Mouse (Mus musculus) induced T-regulatory cell, adult 2 months (primary cell): Measurements from ENCODE around the gene Tmem253.

Experiments used
- DNase-seq: peaks from one replicate; pipeline ENCODE4 v3.0.0-alpha.2; 2012; ENCODE audit warnings: low read depth

Gene Tmem253

GRCm38 (mm10) chr14:52008321-52009203, 6.9 kb upstream of the Tmem253 start:
- peak; percentile 94 for DNase-seq

DNA sequence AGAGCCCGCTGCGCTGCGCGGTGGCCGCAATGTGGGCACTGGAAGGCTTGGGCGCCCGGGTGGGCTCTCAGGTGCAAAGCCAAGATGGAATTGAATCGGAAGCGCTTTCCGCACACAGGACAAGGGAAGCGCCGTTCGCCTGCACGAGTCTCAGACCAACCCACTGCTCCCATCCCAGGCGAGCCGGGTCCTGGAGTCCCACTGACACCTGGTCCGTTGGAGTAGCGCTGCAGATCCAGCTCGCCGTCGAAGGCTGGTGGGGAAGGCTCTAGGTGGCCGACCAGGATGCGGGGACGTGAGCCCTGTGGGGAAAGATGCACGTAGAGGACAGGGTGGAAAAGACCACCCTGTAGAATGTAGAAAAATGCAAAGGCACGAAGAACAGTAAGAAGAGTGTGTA, 6.1 kb upstream of the Tmem253 start:
- no peak for DNase-seq

DNA sequence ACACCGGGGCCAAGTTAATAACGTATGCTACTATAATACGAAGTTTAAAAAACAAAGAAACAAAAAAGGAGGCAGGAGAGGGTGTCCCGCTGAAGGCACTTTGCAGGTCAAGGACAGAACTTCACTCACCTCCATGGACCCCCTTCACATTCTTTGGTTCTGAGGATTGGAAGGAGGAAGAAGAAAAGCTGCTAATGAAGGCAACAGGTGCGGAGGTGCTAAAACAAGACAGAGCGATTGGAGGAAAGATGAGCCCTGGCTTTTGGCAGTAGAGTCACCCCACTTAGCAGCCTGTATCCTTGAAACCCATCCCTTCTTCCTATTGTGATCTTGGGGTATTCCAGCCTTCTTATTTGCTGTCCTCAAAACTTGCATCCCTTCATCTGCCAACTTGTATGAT, 5.6 kb upstream of the Tmem253 start:
- DNase-seq, result no peak

- no peak for DNase-seq
Observed at GRCm38 (mm10) chr14:52010446-52011111, 4.9 kb upstream of the Tmem253 start.

- DNase-seq, result no peak
Observed at GRCm38 (mm10) chr14:52011683-52012082, 3.8 kb upstream of the Tmem253 start.

GRCm38 (mm10) chr14:52012085-52012484, 3.4 kb upstream of the Tmem253 start:
- DNase-seq, result no peak

GRCm38 (mm10) chr14:52012553-52012952, 2.9 kb upstream of the Tmem253 start:
- DNase-seq, result no peak

DNA sequence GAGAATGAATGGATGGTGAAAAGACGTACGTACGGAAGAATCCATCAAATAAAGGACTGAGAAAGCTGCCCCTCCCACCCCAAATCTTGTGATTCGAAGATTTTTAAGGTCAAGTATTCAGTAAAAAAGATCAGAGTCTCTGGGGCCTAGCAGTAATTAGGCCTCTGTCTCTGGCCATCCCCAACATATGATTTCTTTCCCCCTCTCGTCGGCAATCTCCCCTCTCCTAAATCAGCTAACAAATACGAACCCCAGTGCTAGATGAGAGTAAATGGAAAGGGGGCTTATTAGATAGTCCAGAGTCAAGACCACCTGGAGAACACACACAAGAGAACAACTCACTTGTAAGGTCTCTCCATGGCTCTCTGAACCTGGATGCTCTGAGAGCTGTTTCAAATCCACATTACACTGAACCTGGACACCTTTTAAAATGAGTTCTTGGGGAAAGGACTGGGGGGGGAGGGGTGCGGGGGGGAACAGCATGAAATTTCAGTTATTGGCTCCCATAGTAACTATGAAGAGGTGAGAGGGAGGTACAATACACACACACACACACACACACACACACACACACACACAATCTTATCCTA, 2.3 kb upstream of the Tmem253 start:
- DNase-seq, result no peak

GRCm38 (mm10) chr14:52013771-52014219, 1.7 kb upstream of the Tmem253 start:
- DNase-seq, result peak; percentile 65

GRCm38 (mm10) chr14:52014271-52014760, 1.1 kb upstream of the Tmem253 start:
- peak; percentile 56 for DNase-seq

GRCm38 (mm10) chr14:52014761-52015311, 622 bp upstream of the Tmem253 start:
- peak; percentile 75 for DNase-seq

GRCm38 (mm10) chr14:52016625-52017405, 1.4 kb downstream of the Tmem253 start:
- no peak for DNase-seq

GRCm38 (mm10) chr14:52017662-52018061, 2.2 kb downstream of the Tmem253 start:
- DNase-seq, result no peak

DNA sequence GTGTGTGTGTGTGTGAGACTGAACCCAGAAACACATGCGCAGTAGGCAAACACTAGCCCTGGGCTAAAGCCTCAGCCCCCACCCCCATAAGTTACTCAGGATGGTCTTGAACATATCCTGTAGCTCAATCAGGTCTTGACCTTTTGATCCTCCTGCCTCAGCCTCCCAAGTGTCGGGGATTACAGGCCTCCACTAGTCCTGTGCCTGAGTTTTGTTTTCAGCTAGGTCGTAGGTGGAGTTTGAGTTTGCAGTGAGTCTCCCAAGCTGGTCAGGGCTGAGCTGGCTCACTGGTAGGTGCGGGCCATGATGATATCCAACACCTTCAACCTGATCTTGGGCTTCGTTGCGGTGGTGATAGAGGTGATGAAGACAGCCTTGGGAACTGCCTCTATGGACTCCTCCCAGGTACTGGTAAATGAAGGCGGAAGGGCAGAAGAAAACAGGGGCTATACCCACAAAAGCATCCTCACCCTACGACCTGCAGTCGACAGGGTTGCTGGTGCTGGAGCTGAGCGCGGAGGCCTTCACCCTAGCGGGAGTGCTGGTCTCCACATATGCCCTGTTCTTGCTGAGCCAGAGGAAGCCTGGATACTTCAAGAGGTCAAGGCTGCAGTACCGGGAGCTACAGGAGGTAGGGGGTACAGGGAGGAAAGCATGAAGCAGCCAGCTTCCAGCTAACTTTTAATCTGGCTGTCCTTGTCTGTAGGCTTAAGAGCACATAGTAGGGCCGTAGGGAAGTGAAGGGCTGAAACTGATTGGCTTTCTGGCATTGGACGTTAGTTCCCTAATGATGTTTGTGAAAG, 3.0 kb downstream of the Tmem253 start:
- no peak for DNase-seq

DNA sequence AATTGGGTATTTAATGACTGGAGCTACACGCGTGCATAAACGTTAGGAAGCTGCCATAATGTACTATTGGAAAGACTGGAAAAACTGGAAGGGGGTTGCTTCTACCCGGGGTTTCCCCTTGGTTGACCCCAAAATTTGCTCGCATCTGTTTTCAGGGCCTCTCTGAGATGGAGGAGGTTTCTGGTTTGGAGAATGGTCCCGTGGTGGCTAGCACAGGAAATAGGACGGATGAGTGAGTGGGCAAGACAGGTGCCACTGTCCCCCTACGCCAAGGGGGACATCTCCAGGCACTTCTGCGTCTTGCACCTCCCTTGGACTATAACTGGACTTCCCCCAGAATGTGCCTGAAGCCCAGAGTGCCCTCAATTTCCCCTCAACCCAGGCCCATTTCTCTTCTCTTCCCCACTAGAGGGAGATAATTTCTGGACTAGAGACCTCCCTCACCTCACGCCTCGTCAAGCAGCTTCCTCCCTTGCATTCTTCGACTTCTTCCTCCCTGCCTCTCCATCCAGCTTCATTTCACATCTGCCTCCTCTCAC, 3.7 kb downstream of the Tmem253 start:
- DNase-seq, result no peak

- peak; percentile 98 for DNase-seq
Observed at GRCm38 (mm10) chr14:52019590-52020340, 4.3 kb downstream of the Tmem253 start.

GRCm38 (mm10) chr14:52020486-52021137, 5.2 kb downstream of the Tmem253 start, which contains the start of gene Zfp219:
Gene Zfp219, minus strand, starts transcription at chr14:52020733.
- DNase-seq, result peak; percentile 78

DNA sequence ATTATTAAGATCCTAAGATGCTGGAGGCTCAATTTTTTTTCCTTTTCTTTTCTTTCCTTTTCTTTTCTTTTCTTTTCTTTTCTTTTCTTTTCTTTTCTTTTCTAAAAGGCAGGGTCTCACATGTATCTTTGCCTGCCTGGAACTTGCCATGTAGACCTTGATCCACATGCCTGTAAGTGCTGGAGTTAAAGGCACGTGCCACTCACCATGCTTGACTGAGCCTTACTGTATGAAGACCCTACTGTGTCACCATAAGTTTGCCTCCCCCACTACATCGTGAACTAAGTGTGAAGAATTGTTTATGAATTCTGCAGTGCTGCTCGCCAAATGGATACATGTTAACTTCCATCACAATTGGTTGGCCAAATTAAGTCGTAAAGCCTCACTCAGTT, 5.7 kb downstream of the Tmem253 start:
- DNase-seq, result no peak

- peak; percentile 39 for DNase-seq
Observed at GRCm38 (mm10) chr14:52021568-52022212, 6.2 kb downstream of the Tmem253 start.
